Mouse (Mus musculus) urinary bladder, postnatal 14 days (tissue): ENCODE data around the gene Plekhb2.

Experiments used
- DNase-seq: peaks from one replicate; pipeline ENCODE4 v3.0.0; 2021; ENCODE audit warnings: low spot score

Gene Plekhb2

DNA sequence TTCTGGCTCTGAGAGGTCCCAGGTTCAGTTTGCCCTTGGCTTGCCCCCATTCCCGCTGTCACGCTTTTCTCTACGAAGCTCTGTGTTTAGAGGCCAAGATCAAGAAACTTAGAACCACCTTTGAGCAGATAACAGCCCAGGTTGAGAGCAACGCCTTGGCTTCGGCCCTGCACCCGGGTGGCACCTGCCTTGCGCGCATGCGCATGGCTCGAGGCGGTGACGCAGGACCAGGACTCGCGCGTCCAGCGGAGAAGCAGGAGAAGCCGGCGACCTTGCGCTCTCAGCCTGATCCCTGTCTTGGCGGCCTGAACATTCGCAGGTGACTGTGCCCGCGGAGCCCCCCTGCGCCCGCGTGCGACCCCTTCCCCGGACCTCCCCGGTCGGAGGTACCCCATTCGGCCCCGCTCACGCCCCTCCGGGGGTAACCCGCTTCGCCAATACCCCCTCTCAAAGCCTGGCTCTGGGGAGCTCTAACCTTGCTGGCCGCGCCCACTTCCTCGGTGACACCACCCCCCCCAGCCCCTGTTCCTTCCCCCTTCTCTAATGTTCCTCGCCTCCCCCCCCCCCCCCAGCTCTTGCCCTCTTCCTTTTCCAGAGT, at the start of gene Plekhb2:
Gene Plekhb2 (plus strand): TSS at position 232 of the 598 bp plus-strand sequence.
- peak; percentile 90 for DNase-seq

DNA sequence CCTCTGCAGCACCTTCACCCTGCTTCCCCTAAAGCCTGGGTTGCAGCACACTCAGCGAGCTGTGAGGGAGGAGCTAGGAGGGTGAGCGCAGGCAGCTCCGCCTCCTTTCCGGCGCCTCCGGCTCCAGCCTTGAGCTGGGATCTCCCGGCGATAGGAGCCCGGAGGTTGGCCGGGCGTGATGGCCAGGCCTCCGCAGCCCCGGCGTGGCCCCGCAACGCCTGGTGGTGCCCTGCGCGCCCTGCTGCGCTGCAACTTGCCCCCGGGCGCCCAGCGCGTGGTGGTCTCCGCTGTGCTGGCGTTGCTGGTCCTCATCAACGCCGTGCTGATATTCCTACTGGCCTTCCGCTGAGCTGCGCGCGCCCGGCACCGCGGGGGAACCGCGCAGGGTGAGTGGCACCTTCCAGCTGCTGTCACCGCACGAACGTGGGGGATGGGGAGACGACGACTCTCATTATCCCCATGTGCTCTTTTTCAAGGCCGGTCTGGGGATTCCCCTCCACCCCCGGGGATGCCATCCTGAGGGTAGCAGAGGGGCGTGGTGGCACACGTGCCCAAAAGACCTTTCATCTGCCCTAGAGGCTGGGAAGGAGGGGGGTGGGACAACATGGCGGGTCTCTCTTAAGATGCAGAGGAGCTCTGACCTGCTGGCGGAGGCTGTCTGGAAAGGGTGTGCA, 48.0 kb upstream of the Plekhb2 start:
- DNase-seq = peak; percentile 58

DNA sequence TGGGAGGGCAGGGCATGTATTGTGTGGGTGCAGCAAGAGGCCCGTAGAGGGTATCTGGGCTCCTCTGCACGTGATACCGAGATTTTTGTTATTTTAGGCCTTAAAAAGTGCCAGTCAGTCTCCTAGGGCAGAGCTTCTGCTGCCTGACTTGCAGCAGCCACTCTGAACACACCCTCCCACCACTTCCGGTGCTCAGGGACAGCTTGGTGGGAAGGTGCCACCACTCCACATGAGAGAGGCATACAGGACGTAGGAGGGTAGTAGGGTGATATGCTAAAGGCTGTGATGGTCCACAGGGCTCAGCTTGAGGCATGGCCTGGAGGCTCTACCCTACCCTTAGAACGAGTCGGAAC, 47.5 kb upstream of the Plekhb2 start:
- no peak for DNase-seq

DNA sequence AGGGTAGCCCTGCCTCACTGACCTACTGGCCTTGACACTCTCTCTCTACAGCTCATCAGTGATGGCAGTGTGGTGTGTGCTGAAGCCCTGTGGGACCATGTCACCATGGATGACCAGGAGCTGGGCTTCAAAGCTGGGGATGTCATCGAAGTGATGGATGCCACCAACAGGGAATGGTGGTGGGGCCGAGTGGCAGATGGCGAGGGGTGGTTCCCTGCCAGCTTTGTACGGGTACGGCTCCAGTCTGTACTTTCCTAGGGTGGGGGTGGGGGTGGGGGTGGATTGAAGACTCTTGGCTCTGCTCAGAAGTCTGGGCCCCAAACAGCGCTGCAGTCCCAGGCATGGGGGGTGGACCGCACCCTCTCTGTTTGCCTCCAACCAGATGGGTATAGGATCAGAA, 44.9 kb upstream of the Plekhb2 start:
- DNase-seq = no peak

DNA sequence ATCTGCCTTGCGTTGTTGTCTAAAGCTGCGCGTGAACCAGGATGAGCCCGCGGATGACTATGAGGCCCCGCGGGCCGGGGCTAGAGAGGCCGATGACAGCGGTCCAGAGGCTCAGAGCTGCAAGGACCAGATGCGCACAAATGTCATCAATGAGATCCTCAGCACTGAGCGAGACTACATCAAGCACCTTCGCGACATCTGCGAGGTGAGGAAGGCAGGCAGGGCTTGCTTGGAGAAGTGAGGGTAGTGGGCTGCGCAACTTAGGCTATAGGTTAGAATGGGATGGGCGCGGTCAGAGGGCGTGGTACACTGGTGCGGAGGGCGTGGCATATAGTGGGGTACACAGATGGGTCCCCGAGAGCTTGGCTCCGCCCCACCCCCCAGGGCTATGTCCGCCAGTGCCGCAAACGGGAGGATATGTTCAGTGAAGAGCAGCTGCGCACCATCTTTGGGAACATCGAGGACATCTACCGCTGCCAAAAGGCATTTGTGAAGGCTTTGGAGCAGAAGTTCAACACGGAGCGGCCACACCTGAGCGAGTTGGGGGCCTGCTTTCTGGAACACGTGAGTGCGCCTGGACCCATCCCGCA, 43.8 kb upstream of the Plekhb2 start:
- no peak for DNase-seq

DNA sequence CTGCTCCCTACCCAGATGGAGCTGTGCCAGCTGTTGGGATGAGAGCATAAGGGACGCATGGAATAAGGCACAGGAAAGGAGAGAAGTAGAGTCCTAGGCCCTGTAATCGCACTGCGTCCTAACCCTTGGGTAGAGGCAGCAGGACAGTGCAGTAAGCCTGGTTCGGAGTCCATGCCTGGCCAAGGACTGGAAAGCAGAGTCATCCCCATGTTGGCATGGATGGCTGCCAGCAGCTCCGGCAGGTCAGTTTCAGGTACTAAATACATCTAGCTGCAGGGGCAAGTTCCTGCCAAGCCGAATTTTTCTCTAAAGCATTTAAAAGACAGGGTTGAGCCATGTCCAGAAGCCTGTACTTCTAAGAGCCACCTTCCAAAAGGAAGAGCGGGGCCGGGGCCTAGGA, 41.3 kb upstream of the Plekhb2 start:
- no peak for DNase-seq

DNA sequence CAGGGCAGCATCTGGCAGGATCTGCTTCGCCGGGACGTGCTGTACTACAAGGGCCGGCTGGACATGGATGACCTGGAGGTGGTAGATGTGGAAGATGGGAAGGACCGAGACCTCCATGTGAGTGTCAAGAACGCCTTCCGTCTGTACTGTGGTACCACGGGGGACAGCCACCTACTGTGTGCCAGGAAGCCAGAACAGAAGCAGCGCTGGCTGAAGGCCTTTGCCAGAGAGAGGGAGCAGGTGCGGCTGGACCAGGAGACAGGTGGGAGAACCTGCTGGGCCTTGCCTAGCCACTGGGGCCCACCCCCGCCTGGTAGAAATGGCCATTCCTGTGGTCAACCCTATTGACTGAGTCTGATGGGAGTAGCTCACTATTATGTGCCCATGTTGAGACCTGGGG, 39.5 kb upstream of the Plekhb2 start:
- DNase-seq = no peak

DNA sequence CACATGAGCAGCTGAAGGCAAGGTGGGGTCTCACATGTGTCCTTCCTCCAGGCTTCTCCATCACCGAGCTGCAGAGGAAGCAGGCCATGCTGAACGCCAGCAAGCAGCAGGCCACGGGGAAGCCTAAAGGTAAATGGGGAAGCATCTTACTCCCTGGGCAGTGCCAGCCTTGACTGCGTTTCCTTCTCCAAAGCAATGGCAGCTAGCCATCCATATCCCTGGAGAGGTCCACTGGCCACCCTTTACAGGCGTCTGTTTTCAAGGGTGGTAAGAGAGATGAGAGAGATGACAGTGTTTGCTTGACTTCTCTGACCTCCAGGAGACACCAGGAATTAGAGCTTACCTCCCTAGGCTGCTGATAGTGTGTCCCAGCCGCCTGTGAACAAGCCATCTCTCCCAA, 38.7 kb upstream of the Plekhb2 start:
- no peak for DNase-seq

DNA sequence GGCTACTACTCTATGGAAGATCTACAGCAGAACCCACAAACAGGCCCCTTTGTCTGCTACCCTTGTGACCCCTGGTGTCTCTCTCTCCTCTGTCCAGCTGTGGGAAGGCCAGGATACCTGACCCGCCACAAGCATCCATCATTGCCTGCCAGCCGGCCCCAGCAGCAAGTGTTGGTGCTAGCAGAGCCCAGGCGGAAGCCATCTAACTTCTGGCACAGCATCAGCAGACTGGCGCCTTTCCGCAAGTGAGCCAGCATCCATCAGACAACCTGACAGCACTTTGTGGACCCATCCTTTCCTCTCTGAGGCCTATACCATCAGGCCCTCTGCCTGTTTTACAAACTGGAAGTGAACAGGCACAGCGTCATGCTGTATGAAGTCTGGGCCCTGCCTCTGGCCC, 38.2 kb upstream of the Plekhb2 start:
- DNase-seq = no peak

DNA sequence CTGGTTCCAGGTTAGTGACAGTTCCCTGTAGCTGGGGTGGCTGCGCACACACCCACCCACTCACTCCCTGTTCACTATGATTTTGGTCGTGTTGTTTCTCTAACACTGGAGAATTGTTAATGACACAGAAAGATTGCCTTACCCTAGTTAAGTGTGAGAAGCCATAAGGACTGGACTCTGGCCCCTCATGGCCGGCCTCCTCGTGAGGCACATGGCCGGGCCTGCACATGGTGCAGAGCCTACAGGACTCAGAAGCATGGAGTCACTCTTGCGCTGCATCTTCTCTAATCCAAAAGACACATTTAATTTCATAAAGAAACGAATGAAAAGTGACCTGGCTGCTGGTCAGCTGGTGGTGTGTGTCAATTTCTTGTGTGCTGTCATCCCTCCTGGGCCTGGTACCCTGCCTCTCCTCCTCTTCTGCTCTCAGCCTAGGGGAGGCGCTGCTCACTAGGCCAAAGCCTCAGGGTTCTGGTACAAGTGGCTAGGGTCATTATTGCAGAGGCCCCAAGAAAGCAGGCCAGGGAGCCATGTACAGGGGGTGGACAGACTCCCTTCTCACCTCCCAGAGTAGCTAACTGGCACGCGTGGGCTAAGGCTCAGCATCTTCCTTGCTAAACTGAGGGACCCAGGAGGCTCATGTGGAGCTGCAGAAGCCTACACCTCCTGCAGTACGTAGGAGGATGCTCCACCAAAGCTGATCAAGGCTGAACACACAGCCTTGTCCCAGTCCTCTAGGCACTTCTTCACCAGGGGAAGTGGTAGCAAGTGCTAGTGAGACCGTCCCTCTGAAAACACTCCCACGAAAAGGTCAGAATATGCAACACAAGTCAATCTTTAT, 37.1 kb upstream of the Plekhb2 start:
- no peak for DNase-seq

DNA sequence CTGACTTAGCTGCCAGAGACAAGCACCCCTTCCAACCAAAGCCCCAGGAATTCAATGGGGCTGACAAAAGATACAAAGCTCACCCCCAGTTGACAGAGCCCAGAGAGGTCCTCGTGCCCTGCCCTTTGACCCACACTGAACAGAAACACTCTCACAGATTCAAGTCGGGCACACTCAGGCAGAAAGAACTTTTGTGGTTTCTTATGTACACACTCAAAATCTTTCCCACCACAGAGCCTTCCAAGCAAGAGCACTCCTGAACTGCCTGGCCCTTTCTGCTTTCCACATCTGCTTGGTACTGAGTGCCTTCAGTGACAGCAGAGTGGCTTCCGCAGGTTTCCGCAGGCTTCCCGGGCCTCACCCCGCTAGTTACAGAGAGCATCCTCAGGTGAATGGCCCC, 33.9 kb upstream of the Plekhb2 start:
- no peak for DNase-seq

DNA sequence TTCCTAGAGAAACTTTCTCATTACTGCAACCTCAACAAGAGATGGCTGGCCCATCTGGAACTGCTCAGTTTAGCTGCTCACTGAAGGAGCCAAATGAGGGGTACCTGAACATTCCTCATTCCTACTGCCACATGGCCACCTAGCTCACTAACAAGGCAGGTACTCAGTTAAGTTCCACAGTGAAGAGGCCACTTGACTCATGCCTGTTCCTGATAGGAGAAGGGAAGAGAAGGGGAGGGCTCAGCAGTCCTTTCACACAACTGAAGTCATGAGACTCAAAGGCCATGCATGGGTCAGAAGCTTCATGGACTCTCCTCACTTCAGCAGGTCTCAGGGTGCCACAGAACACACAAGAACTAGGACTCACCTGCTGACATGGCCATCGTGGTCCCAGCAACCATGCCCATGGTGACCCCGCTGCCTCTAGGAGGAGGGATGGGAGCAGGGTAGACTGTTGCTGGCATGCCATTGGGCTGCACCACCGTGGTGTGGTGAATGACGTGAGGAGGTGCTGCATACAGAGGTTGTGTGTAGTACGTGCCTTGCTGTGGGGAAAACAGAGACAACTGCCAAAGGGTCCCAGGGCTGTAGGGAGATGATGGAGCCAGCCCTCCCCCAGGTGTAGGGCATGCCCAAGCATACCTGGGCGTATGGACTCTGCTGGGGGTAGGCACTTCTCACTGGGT, 30.4 kb upstream of the Plekhb2 start:
- DNase-seq = no peak

DNA sequence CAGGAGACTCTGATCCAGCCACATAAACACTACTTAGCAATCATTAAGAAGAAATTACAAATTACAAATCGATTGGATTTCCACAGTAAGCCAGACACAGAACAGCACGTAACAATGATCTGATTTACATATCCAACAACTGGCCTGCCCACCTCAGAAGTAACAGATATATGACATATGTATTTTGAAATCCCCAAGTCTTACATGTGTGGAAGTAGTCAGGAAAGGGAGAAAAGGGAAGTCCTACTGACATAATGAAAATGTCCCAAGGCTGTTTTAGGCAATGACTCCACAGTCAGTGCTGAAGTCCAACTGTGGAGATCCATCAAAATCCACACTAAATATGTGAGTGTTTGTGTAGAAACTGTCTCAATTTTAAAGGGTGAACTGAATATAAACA, 28.4 kb upstream of the Plekhb2 start:
- DNase-seq = no peak

DNA sequence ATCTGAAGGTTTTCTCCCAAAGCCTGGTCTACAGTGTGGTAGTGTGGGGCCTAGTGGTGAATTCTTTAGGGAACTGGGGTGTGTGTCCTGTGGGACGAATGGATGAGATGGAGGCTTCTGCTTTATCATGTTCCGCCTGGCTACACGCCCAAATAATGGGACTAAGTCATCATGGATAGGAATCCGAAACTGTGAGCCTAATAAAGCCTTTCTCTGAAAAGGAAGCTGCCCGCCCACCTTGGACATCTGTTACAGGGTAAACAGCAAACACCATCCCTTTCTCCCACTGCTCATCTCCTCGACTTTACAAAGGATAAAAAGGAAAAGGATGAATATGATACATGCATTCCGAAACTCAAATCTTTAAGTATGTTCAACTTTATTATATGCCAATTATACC, 27.8 kb upstream of the Plekhb2 start:
- DNase-seq = no peak

DNA sequence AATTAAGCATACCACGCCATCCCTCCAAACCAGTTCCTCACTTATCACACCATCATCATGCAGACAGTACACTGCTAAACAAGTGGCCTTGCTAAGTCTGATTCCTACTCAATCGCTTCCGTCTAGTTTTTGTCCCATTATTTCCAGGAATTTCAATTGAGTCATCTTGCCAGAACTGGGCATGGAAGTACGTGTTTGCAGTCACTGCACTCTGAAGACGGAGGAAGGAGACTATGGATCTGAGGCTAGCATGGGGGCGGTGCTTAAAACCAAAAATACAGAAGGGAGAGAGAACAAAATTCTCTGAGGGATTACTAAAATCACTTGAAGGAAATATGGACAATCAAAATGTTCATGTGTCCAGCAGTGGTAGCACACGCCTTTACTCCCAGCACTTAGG, 27.0 kb upstream of the Plekhb2 start:
- DNase-seq = no peak

DNA sequence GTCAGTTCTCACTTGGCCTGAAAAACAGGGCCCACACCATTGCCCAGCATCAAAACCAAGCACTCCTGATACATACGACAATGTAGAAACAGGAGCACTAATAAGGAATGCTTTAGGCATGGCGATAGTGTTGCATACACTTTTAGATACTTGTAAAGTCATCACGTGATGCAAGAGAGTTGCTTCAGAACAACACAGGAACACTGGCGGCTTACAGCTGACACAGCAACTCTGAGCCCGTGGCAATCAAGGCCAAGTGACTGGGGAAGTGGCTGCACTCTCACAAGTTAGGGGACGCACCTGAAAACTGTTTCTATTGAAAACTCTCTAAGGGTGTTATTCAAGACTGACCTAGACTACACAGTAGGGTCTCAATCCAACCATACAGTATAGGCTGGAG, 26.4 kb upstream of the Plekhb2 start:
- no peak for DNase-seq

DNA sequence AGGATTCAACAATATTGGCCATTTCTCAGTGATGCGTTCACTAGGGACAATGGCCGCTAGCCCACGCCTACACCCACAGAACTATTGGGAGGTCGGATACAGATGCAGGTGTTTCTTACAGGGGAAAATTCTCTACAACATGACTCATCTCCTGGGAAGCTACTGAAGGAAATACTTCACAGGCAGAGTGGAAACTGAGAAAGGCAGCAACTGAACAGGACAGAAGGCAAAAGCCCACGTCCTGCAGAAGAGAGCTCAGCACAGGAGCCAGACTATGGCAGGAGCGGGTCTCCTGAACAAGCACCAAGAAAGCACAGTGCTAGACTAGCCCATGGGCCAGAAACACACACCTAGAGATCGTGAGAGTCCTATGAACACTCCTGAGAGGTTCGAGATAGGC, 25.6 kb upstream of the Plekhb2 start:
- DNase-seq = no peak

DNA sequence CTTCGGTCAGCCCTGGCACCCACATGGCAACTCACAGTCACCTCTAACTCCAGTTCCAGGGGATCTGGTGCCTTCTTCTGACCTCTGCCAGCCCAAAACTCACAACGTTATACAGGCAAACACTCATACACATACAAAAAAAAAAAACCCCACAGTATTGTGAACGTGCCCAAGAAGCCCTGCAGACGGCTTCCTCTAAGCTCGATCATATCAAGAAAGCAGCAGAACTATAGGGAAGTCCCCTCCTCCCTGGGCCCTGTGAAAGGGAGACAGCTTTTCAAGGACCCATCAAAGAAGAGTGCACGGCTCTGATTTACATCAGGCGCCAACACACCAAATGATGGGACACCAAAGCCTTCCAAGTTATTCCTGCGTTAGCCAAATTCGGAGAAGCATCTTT, 23.9 kb upstream of the Plekhb2 start:
- DNase-seq = no peak

DNA sequence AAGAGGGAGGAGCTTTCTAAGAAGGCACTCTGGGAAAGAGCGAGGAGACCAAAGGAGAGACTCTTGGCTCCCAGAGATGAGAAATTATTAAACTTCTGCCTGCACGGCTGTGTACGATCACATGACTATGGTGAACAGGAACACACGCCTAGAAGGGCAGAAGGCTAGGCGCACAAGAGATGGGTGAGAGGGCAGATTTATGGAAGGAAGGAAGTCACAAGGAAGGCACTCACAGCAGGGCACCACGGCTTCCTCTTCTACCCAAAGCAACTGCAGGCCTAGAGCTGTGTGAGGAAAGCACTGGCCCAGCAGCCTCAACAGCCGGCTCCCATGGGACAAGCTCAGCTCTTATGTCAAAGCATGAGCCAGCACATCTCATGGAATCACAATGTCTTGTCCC, 21.9 kb upstream of the Plekhb2 start:
- DNase-seq = no peak

DNA sequence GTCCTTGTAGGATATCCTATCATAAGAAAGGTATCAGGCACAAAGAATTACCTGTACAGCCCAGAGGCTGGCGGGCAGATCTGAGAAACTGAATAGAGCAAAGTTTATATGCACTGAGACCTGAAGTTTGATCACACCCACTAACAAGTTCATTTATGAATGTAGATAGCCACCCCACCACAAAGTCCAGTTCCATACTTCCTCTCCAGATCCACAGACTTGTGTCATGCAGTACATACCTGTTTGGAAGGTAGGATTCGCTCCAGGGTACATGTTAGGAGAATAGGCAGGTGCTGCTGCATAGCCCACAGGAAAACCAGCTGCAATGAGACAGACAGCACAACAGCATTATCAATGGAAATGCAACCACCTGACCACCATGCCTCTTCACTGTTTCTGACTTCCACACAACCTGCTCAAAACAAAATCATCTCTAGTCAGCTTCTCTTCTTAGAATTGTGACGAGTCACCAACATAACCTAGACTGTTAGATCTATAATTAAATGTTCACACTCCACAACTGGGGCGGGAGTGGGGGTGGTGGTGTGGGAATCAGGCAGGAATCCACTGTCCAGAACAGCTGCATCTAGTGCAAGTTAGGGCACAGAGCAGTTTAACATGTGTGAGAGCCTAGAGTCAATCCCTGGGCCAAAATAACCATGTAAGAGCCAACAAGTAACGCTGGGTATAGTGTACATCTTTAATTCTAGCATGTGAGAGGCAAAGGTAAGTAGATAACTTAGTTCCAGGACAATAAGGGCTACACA, 21.1 kb upstream of the Plekhb2 start:
- DNase-seq = no peak

DNA sequence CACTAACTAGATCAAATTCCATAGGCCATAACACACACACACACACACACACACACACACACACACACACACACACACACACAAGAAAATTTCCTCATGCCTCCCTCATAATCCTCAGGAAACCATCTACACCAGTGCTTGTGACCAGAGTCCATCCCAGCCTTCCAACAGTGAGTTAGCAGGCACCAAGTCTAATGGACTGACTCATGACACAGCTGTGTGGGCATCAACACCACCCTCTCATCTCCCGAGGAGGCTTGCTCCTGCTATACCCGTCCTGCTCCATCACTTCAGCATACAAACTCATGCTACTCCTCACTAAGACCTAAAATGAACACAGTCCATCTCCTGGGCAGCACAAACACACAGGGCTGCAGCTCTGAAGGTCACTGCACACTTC, 18.8 kb upstream of the Plekhb2 start:
- DNase-seq = no peak

DNA sequence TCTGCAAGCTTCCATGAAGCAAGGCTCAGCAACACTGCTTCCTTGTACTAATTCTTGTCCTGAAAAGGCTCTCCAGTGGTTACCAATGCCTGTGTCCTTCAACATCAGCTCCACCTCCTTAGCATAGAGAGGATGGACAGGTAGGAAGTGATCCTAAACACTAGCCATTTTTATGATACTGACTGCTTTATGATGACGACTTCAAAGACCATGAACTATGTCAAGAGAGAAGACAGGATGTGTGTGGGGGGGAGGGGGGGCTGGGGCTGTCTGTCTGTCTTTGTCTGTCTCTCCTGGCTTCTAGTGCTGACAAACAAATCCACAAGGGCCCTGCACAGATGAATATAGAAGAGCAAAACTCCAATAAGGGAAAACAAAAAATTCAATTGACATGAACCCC, 18.4 kb upstream of the Plekhb2 start:
- DNase-seq = no peak
